Mouse (Mus musculus): Measurements from ENCODE around the gene Rnf2. TPM values are rescaled to one million over a fixed set of nuclear protein-coding genes. Genes with fewer than 3 reads are reported as not detected.

Rnf2 gene
- total and polyA plus RNA-seq, 3 experiments = 7.4 to 18.3 (median 16.5) TPM

DNA sequence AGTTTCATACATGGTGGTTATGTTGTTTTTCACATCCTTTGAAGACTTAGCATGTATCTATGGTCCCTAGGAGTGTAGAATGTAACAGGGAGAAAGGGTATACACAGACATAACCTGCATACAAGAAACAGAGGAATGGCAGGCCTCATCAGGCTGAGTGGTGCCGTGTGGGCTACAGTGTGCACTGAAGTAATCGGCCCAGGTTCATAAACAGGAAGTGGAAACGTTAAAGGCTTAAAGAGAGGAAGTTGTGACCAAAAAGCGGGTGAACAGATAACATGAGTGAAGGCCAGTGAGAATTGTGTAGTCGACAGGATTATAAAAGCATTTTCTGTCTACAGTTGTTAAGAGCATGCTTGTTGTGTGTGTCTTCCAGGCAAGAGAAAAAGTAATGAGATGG is 43.7 kb downstream of the Rnf2 start:
- Histone ChIP-seq H3K79me2 (replicated peaks; ENCODE audit: control insufficient read depth, insufficient read depth, low read length) (no peaks in the 10 kb centered on the region), H3K4me1 (ENCODE audit: control insufficient read depth, insufficient read depth, low read length) (no peaks in the 10 kb centered on the region), H3K27ac (no peak overlapping the region), H3K27me3 (ENCODE audit: control insufficient read depth, insufficient read depth, low read length) (no peaks in the 10 kb centered on the region), H3K9ac (ENCODE audit: low read depth, low read length) (no peak overlapping the region), H3K36me3 (ENCODE audit: control insufficient read depth, insufficient read depth, low read length) (peaks cover 3% of the 10 kb centered on the region; the same call in 1 of the 2 replicates), H3K4me3 (no peak overlapping the region)
- TF ChIP-seq CTCF (IDR thresholded peaks at IDR 0.05) = no peak
- TF ChIP-seq POLR2A (IDR thresholded peaks at IDR 0.05; ENCODE audit: insufficient read depth, low read depth, low read length) = no peak
- no peak for TF ChIP-seq EP300 (IDR thresholded peaks at IDR 0.05; ENCODE audit: insufficient read depth, low read depth, low read length)
- 40% methylated on average over 5 of the region's 5 CpGs for WGBS
- DNase-seq = no peak
- intact Hi-C loops (cut with DNase I) = no loop called here

DNA sequence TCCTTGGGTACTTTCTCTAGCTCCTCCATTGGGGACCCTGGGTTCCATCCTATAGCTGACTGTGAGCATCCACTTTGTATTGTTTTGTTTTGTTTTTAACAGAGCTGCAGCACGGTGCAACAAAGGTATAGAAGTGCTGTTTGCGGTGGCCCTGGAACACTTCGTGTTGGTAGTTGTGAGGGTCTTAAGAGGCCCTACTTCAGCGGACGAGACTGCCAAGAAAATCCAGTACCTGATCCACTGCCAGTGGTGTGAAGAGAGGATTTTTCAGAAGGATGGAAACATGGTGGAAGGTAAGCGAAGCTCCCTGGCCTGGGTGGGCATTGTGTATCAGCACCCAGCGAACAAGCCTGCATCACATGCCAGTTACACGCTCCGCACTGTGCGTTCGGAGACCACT is 48.8 kb downstream of the Rnf2 start:
- no peak for DNase-seq
- H3K79me2 ChIP-seq (replicated peaks; ENCODE audit: control insufficient read depth, insufficient read depth, low read length) = no peaks in the 10 kb centered on the region; the same call in 1 of the 2 replicates
- no peak overlapping the region for H3K27ac ChIP-seq
- TF ChIP-seq POLR2A (IDR thresholded peaks at IDR 0.05; ENCODE audit: insufficient read depth, low read depth, low read length) = no peak
- no peak for TF ChIP-seq CTCF (IDR thresholded peaks at IDR 0.05)
- TF ChIP-seq EP300 (IDR thresholded peaks at IDR 0.05; ENCODE audit: insufficient read depth, low read depth, low read length) = no peak
- intact Hi-C loops (cut with DNase I) = no loop called here
- WGBS = 96% methylated on average over 11 of the region's 11 CpGs
- no peaks in the 10 kb centered on the region for H3K27me3 ChIP-seq (ENCODE audit: control insufficient read depth, insufficient read depth, low read length)
- H3K4me1 ChIP-seq (ENCODE audit: control insufficient read depth, insufficient read depth, low read length) = no peaks in the 10 kb centered on the region
- no peaks in the 10 kb centered on the region for H3K36me3 ChIP-seq (ENCODE audit: control insufficient read depth, insufficient read depth, low read length)
- H3K9ac ChIP-seq (ENCODE audit: low read depth, low read length) = no peak overlapping the region
- no peak overlapping the region for H3K4me3 ChIP-seq

DNA sequence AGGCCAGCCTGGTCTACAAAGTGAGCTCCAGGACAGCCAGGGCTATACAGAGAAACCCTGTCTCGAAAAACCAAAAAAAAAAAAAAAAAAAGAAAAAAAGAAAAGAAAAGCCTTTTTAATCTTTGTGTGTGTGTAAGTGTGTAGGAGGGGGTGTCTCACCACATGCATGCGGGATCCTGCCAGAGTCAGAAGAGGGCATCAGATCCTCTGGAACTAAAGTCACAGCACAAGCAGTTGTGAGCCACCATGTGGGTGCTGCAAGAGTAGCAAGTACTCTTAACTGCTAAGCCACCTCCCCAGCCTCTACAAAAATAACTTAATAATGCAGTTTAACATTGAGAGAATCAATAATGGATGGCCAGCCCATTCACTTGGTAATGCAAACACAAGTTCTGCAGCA is 49.9 kb downstream of the Rnf2 start:
- H3K4me3 ChIP-seq = no peak overlapping the region
- intact Hi-C loops (cut with DNase I) = no loop called here
- DNase-seq = no peak
- no peaks in the 10 kb centered on the region for H3K27me3 ChIP-seq (ENCODE audit: control insufficient read depth, insufficient read depth, low read length)
- TF ChIP-seq POLR2A (IDR thresholded peaks at IDR 0.05; ENCODE audit: insufficient read depth, low read depth, low read length) (no peak), CTCF (IDR thresholded peaks at IDR 0.05) (0 out of 2 replicates have a peak, but pooled peaks have one; percentile 8)
- H3K4me1 ChIP-seq (ENCODE audit: control insufficient read depth, insufficient read depth, low read length) = no peaks in the 10 kb centered on the region
- no peaks in the 10 kb centered on the region for H3K36me3 ChIP-seq (ENCODE audit: control insufficient read depth, insufficient read depth, low read length)
- no peaks in the 10 kb centered on the region; the same call in 1 of the 2 replicates for H3K79me2 ChIP-seq (replicated peaks; ENCODE audit: control insufficient read depth, insufficient read depth, low read length)
- H3K9ac ChIP-seq (ENCODE audit: low read depth, low read length) = no peak overlapping the region
- WGBS = 72% methylated on average over 2 of the region's 2 CpGs
- no peak overlapping the region for H3K27ac ChIP-seq

DNA sequence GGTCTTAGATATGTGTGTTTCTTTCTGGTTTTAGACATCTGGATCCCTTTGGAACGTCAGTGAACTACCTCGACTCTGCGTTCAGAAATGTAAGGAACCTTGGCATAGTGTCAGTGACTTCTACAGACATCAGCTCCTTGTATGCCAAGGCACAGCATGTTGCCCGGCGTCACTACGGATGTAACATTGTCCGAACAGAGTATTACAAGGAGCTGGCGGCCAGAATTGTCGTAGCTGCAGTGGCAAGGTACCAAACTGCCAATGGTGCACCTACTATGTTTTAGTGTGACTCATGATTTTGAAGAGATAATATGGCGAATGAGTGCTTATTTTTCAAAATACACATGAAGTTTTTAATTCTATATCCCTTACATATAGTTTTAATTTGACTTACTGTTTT is 50.9 kb downstream of the Rnf2 start:
- WGBS = 93% methylated on average over 10 of the region's 10 CpGs
- intact Hi-C loops (cut with DNase I) = no loop called here
- DNase-seq = no peak
- Histone ChIP-seq H3K79me2 (replicated peaks; ENCODE audit: control insufficient read depth, insufficient read depth, low read length) (no peaks in the 10 kb centered on the region; the same call in 1 of the 2 replicates), H3K36me3 (ENCODE audit: control insufficient read depth, insufficient read depth, low read length) (no peaks in the 10 kb centered on the region), H3K4me1 (ENCODE audit: control insufficient read depth, insufficient read depth, low read length) (no peaks in the 10 kb centered on the region), H3K27me3 (ENCODE audit: control insufficient read depth, insufficient read depth, low read length) (no peaks in the 10 kb centered on the region), H3K9ac (ENCODE audit: low read depth, low read length) (no peak overlapping the region), H3K27ac (no peak overlapping the region), H3K4me3 (no peak overlapping the region)
- no peak for TF ChIP-seq CTCF (IDR thresholded peaks at IDR 0.05)
- TF ChIP-seq EP300 (IDR thresholded peaks at IDR 0.05; ENCODE audit: insufficient read depth, low read depth, low read length) = no peak
- no peak for TF ChIP-seq POLR2A (IDR thresholded peaks at IDR 0.05; ENCODE audit: insufficient read depth, low read depth, low read length)

DNA sequence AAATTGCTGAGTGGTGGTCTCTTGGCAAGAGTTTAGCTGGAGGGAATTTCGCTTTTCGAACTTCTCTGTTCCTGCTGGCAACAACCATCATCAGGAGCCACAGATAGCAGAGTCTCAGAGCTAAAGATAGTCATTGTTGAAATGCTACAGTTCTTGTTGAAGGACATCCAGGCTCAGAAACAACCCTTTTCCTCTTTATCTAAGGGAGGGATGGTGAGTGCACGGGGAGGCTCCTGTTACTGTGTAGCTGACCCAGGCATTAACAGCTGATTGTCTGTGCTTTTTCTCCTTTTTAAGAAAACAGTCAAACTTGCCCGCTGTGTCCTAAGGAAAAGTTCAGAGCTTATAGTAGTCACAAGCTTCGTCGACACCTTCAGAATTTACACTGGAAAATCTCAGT is 65.3 kb downstream of the Rnf2 start:
- TF ChIP-seq EP300 (IDR thresholded peaks at IDR 0.05; ENCODE audit: insufficient read depth, low read depth, low read length) = no peak
- no peak for TF ChIP-seq POLR2A (IDR thresholded peaks at IDR 0.05; ENCODE audit: insufficient read depth, low read depth, low read length)
- TF ChIP-seq CTCF (IDR thresholded peaks at IDR 0.05) = no peak
- Histone ChIP-seq H3K4me3 (no peak overlapping the region), H3K79me2 (replicated peaks; ENCODE audit: control insufficient read depth, insufficient read depth, low read length) (no peaks in the 10 kb centered on the region), H3K4me1 (ENCODE audit: control insufficient read depth, insufficient read depth, low read length) (no peaks in the 10 kb centered on the region; the same call in 1 of the 2 replicates), H3K27me3 (ENCODE audit: control insufficient read depth, insufficient read depth, low read length) (no peaks in the 10 kb centered on the region), H3K27ac (no peak overlapping the region), H3K9ac (ENCODE audit: low read depth, low read length) (no peak overlapping the region), H3K36me3 (ENCODE audit: control insufficient read depth, insufficient read depth, low read length) (peaks cover 7% of the 10 kb centered on the region)
- intact Hi-C loops (cut with DNase I) = no loop called here
- 60% methylated on average over 6 of the region's 6 CpGs for WGBS
- DNase-seq = no peak

DNA sequence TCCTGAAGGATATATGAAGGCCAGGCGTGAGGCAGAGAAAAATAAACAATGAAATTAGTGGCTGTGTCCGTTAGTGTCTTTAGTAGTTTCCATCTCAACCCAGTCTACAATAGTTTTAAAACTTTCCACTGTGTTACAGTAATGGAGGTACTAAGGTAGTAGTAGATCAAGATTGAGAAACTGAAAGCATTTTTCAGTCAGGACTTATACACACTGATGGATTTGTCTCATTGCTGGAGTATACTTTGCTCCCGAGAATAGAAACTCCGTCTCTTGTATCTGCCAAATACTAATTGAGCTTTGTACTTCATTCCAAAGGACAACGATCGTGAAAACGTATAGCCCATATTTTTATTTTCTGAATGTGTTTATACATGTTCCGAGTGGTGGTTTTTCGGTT is 71.4 kb downstream of the Rnf2 start:
- H3K79me2 ChIP-seq (replicated peaks; ENCODE audit: control insufficient read depth, insufficient read depth, low read length) = no peaks in the 10 kb centered on the region
- peak overlapping the region; percentile 86 for H3K9ac ChIP-seq (ENCODE audit: low read depth, low read length)
- H3K36me3 ChIP-seq (ENCODE audit: control insufficient read depth, insufficient read depth, low read length) = peaks cover 13% of the 10 kb centered on the region
- peaks cover 1% of the 10 kb centered on the region for H3K4me1 ChIP-seq (ENCODE audit: control insufficient read depth, insufficient read depth, low read length)
- DNase-seq = no peak
- no peaks in the 10 kb centered on the region for H3K27me3 ChIP-seq (ENCODE audit: control insufficient read depth, insufficient read depth, low read length)
- intact Hi-C loops (cut with DNase I) = loop anchor here (5.0 kb wide), 1 partner anchor 1037 kb away; the partner anchor contains the start of genes Odr4 and Tpr
- TF ChIP-seq CTCF (IDR thresholded peaks at IDR 0.05) = no peak
- TF ChIP-seq EP300 (IDR thresholded peaks at IDR 0.05; ENCODE audit: insufficient read depth, low read depth, low read length) = no peak
- TF ChIP-seq POLR2A (IDR thresholded peaks at IDR 0.05; ENCODE audit: insufficient read depth, low read depth, low read length) = no peak
- WGBS = 17% methylated on average over 9 of the region's 9 CpGs
- H3K27ac ChIP-seq = peak overlapping the region; percentile 95
- H3K4me3 ChIP-seq = peak overlapping the region; percentile 65
